Mouse (Mus musculus) hindbrain, embryonic 11.5 days (tissue): ENCODE measurements at regions not wholly inside any gene's neighbourhood (a gene's known extent, or its start where the extent isn't known, plus 50 kb on each side); places are given as distances from the start of the nearest gene placed in this dataset.
A peak's percentile ranks its signal among the peaks of the same experiment; 100 is the strongest.

Source experiments
- ATAC-seq: fragments of 200-750 bp; cut with Nextera tagmentation; 2 replicates; pipeline ENCODE4 v1.8.0; 2017; ENCODE audit warnings: mild to moderate bottlenecking, moderate TSS enrichment, moderate library complexity; ENCODE audit not compliant: low FRiP score
- DNase-seq: peaks from one replicate; pipeline ENCODE4 v3.0.0-alpha.2; 2015; ENCODE audit warnings: low spot score
- H3K27ac ChIP-seq: fragments of 300-500 bp; sonication (generic); 2 replicates; pipeline ENCODE4 v1.5.1; 2014; ENCODE audit warnings: mild to moderate bottlenecking, low read depth, low read length
- H3K27me3 ChIP-seq: fragments of 300-500 bp; sonication (generic); 2 replicates; pipeline ENCODE4 v1.6.1; 2014; ENCODE audit warnings: mild to moderate bottlenecking, low read length, moderate library complexity, mixed read lengths; ENCODE audit not compliant: control insufficient read depth, insufficient read depth
- H3K36me3 ChIP-seq: fragments of 300-500 bp; sonication (generic); 2 replicates; pipeline ENCODE4 v1.6.1; 2014; ENCODE audit warnings: mild to moderate bottlenecking, low read length, moderate library complexity, mixed read lengths; ENCODE audit not compliant: control insufficient read depth, insufficient read depth
- H3K4me1 ChIP-seq: fragments of 300-500 bp; sonication (generic); replicated peaks from 2 replicates; pipeline ENCODE4 v1.6.1; 2014; ENCODE audit warnings: low read length, mixed read lengths; ENCODE audit not compliant: control insufficient read depth, insufficient read depth
- H3K4me2 ChIP-seq: fragments of 300-500 bp; sonication (generic); replicated peaks from 2 replicates; pipeline ENCODE4 v1.6.1; 2014; ENCODE audit warnings: mild to moderate bottlenecking, low read depth, low read length
- H3K4me3 ChIP-seq: fragments of 300-500 bp; sonication (generic); 2 replicates; pipeline ENCODE4 v1.5.1; 2014; ENCODE audit warnings: low read depth, low read length
- H3K9ac ChIP-seq: fragments of 300-500 bp; sonication (generic); 2 replicates; pipeline ENCODE4 v1.6.1; 2014; ENCODE audit warnings: low read depth, low read length
- H3K9me3 ChIP-seq: fragments of 300-500 bp; sonication (generic); 2 replicates; pipeline ENCODE4 v1.6.1; 2016; ENCODE audit warnings: low read length; ENCODE audit not compliant: control insufficient read depth
- WGBS: fragments of 180-500 bp; shearing (Covaris S2); extraction: QIAGEN DNeasy Blood & Tissue Kit; methylation state at CpG from one replicate; pipeline ENCODE4 v1.1.7; 2014; 5-methylcytosine and 5-hydroxymethylcytosine counted together

- Histone ChIP-seq H3K27me3 (no peaks in the 10 kb centered on the region), H3K4me3 (no peak overlapping the region), H3K27ac (no peak overlapping the region), H3K4me2 (no peak overlapping the region), H3K9ac (no peak overlapping the region), H3K9me3 (no peaks in the 10 kb centered on the region), H3K4me1 (no peaks in the 10 kb centered on the region; the same call in 1 of the 2 replicates), H3K36me3 (no peaks in the 10 kb centered on the region)
- 88% methylated on average over 5 of the region's 5 CpGs for WGBS
- no peak for DNase-seq
- no peak for ATAC-seq
These were observed 84.5 kb downstream of the Cdc7 start for GRCm38 (mm10) chr5:107048607-107049006.

- Histone ChIP-seq H3K4me3 (no peak overlapping the region), H3K36me3 (no peaks in the 10 kb centered on the region), H3K9ac (no peak overlapping the region), H3K27me3 (no peaks in the 10 kb centered on the region), H3K27ac (no peak overlapping the region), H3K4me2 (no peak overlapping the region), H3K4me1 (no peaks in the 10 kb centered on the region; the same call in 1 of the 2 replicates), H3K9me3 (no peaks in the 10 kb centered on the region)
- DNase-seq (no peak), ATAC-seq (no peak)
- WGBS: 81% methylated on average over 3 of the region's 3 CpGs
These were observed 86.0 kb downstream of the Cdc7 start for GRCm38 (mm10) chr5:107050076-107050475.

- Histone ChIP-seq H3K4me1 (no peaks in the 10 kb centered on the region; the same call in 1 of the 2 replicates), H3K9ac (no peak overlapping the region), H3K4me3 (no peak overlapping the region), H3K27ac (no peak overlapping the region), H3K36me3 (no peaks in the 10 kb centered on the region), H3K4me2 (no peak overlapping the region), H3K27me3 (no peaks in the 10 kb centered on the region), H3K9me3 (no peaks in the 10 kb centered on the region)
- ATAC-seq (no peak), DNase-seq (no peak)
- 73% methylated on average over 10 of the region's 10 CpGs for WGBS
These were observed 87.7 kb downstream of the Cdc7 start for GRCm38 (mm10) chr5:107051868-107052267.

GRCm38 (mm10) chr5:107054900-107055452 lies 90.9 kb downstream of the Cdc7 start:
- DNase-seq: no peak
- Histone ChIP-seq H3K36me3 (no peaks in the 10 kb centered on the region), H3K4me3 (no peak overlapping the region), H3K9me3 (no peaks in the 10 kb centered on the region), H3K4me1 (no peaks in the 10 kb centered on the region), H3K27ac (no peak overlapping the region), H3K4me2 (no peak overlapping the region), H3K9ac (no peak overlapping the region), H3K27me3 (no peaks in the 10 kb centered on the region)
- WGBS: 52% methylated on average over 6 of the region's 6 CpGs
- peak; percentile 56 for ATAC-seq

- 39% methylated on average over 3 of the region's 3 CpGs for WGBS
These were observed 91.3 kb downstream of the Cdc7 start for GRCm38 (mm10) chr5:107055455-107055854.

More at GRCm38 (mm10) chr5:107055455-107055854, 91.3 kb downstream of the Cdc7 start:
- no peak overlapping the region for H3K9ac ChIP-seq
- H3K4me3 ChIP-seq: no peak overlapping the region
- H3K4me1 ChIP-seq: no peaks in the 10 kb centered on the region
- peak; percentile 82 for ATAC-seq
- no peaks in the 10 kb centered on the region for H3K27me3 ChIP-seq
- no peak overlapping the region for H3K4me2 ChIP-seq
- no peaks in the 10 kb centered on the region for H3K9me3 ChIP-seq
- H3K36me3 ChIP-seq: no peaks in the 10 kb centered on the region
- H3K27ac ChIP-seq: no peak overlapping the region
- DNase-seq: peak; percentile 51
